Comparison of ENCODE assay signal across 8 mouse cellular contexts in genomic region chr3:68717346-68717745, GRCm38 (mm10). TPM values are rescaled to one million over a fixed set of nuclear protein-coding genes. Genes with fewer than 3 reads are reported as not detected.
DNase-seq lines count a peak whose midpoint lies in the region; ATAC-seq and TF ChIP-seq lines count a peak whose summit lies in the region.
"Not testable (repeated sequence)": the region's sequence is repeated elsewhere in the genome, so short reads cannot be mapped to it uniquely, and the experiment has no call there.
"Had no signal": no experiment of that assay in that cellular context is flagged by ENCODE, and none has a peak within 500 bp of the region (broad histone marks: within the 10 kb centered on the region; RNA-seq: fewer than 3 reads in every experiment).

No protein-coding gene starts in this region.

- TF ChIP-seq POLR2A in small intestine, adult 2 months (IDR thresholded peaks at IDR 0.05; ENCODE audit: low read depth, low read length): not testable (repeated sequence)

- not testable (repeated sequence) for H3K27me3 ChIP-seq in hindbrain, postnatal 0 days (ENCODE audit: insufficient read depth, low read length); small intestine, adult 2 months (ENCODE audit: control insufficient read depth, insufficient read depth, low read length)

- not testable (repeated sequence) for H3K4me2 ChIP-seq in hindbrain, postnatal 0 days (ENCODE audit: low read depth, low read length)

- H3K36me3 ChIP-seq in hindbrain, postnatal 0 days (ENCODE audit: insufficient read depth, low read length); small intestine, adult 2 months (ENCODE audit: control insufficient read depth, insufficient read depth, low read length): not testable (repeated sequence)

- not testable (repeated sequence) for H3K9ac ChIP-seq in hindbrain, postnatal 0 days (replicated peaks; ENCODE audit: low read length)

- H3K27ac ChIP-seq in hindbrain, postnatal 0 days; left cerebral cortex, adult 2 months; small intestine, adult 2 months (ENCODE audit: insufficient read depth, low read depth, low read length): not testable (repeated sequence)

- intact Hi-C loops in left cerebral cortex, adult 2 months (cut with DNase I): loop anchor here (10.0 kb wide), 3 partner anchors 237 to 663 kb away; partner anchors contain the start of gene Trim59

- peak; percentile 31; the same call in 1 of the 2 replicates for ATAC-seq in hindbrain, postnatal 0 days
- peak; percentile 78 for ATAC-seq in megakaryocyte-erythroid progenitor cell, adult 5-6 weeks (replicated peaks; ENCODE audit: low FRiP score, low TSS enrichment, poor library complexity, severe bottlenecking)

- not testable (repeated sequence) for H3K9me3 ChIP-seq in hindbrain, postnatal 0 days (ENCODE audit: low read length)

- not testable (repeated sequence) for H3K4me3 ChIP-seq in hindbrain, postnatal 0 days (ENCODE audit: low read length); left cerebral cortex, adult 2 months; small intestine, adult 2 months (ENCODE audit: low read depth, low read length)

- 38% methylated on average over 5 of the region's 5 CpGs for WGBS in hindbrain, postnatal 0 days
- WGBS in small intestine, adult 2 months: 36% methylated on average over 5 of the region's 5 CpGs

- TF ChIP-seq CTCF in hindbrain, postnatal 0 days (IDR thresholded peaks at IDR 0.05; ENCODE audit: low read depth): peak; percentile 68
- TF ChIP-seq CTCF in left cerebral cortex, adult 2 months (IDR thresholded peaks at IDR 0.05): peak; percentile 80
- TF ChIP-seq CTCF in small intestine, adult 2 months (IDR thresholded peaks at IDR 0.05; ENCODE audit: extremely low read depth, insufficient read length, insufficient replicate concordance, low read depth, low read length): peak; percentile 54; the same call in 1 of the 2 replicates

- not testable (repeated sequence) for H3K4me1 ChIP-seq in hindbrain, postnatal 0 days (ENCODE audit: insufficient read depth, low read length); small intestine, adult 2 months (ENCODE audit: control insufficient read depth, insufficient read depth, insufficient read length, low read length)

- peak; percentile 87 for DNase-seq in R1 (ENCODE audit: low read depth, low spot score)
- DNase-seq in cerebellum, adult 8-10 months: peak; percentile 28
- DNase-seq in forelimb bud, embryonic 11.5 days (ENCODE audit: low read depth, low spot score): peak; percentile 59
- peak; percentile 83 for DNase-seq in hindbrain, postnatal 0 days (ENCODE audit: low spot score)
- DNase-seq in left cerebral cortex, adult 2 months (ENCODE audit: extremely low spot score in 1 of 2, low spot score in 2 of 2): peak; percentile 53 to 58

RNA-seq across cellular contexts. Expression of gene Il12a, which starts 26.9 kb away (rescaled TPM):
- total RNA-seq in hindbrain, postnatal 0 days (2014; rRNA removed): not detected in 2 replicates
- 0.48 and 0.68 TPM in 2 replicates for polyA plus RNA-seq in hindbrain, postnatal 0 days (2015; fragmentation: Nextera tagmentation; extraction: Ambion mirVana)
- 1 to 10 TPM; 2.8 to 4.2 TPM for total RNA-seq in left cerebral cortex, adult 2 months (2021)
- total RNA-seq in megakaryocyte-erythroid progenitor cell, adult 5-6 weeks (2014; fragmentation: Nextera tagmentation): 3.8 and 5.4 TPM in 2 replicates
- 2.5 and 10.7 TPM in 2 replicates for total RNA-seq in megakaryocyte-erythroid progenitor cell, adult 5-6 weeks (2017)
- polyA plus RNA-seq in small intestine, adult 2 months (2012; rRNA removed): 0.24 and 0.60 TPM in 2 replicates
- polyA plus RNA-seq: hindbrain, embryonic 12.5 days had no signal

Comparison
In these comparisons a context has a peak if more than half of its experiments do, and no peak if none do; other contexts are left out.
1. DNase-seq: peak in every context shown above with its lines; median percentile 87 in R1; 83 in hindbrain, postnatal 0 days; 59 in forelimb bud, embryonic 11.5 days; 56 in left cerebral cortex, adult 2 months; 28 in cerebellum, adult 8-10 months.